Mouse (Mus musculus): ENCODE data around the gene Pram1. TPM values are rescaled to one million over a fixed set of nuclear protein-coding genes. Genes with fewer than 3 reads are reported as not detected.

Pram1 gene
- polyA plus RNA-seq, 1 experiment: 5.3 TPM

GRCm38 (mm10) chr17:33649781-33650475, 12.1 kb downstream of the Pram1 start:
- Histone ChIP-seq H3K27ac (ENCODE audit: insufficient read depth, low read depth, low read length) (no peak overlapping the region), H3K4me1 (ENCODE audit: control insufficient read depth, insufficient read depth, low read length) (no peaks in the 10 kb centered on the region), H3K4me3 (ENCODE audit: insufficient read depth, low read length) (no peak overlapping the region)
- TF ChIP-seq CTCF (IDR thresholded peaks at IDR 0.05; ENCODE audit: low read depth, low read length) (no peak), POLR2A (IDR thresholded peaks at IDR 0.05; ENCODE audit: borderline replicate concordance, low read depth, low read length) (no peak)

- H3K27ac ChIP-seq (ENCODE audit: insufficient read depth, low read depth, low read length): no peak overlapping the region
- no peak for TF ChIP-seq CTCF (IDR thresholded peaks at IDR 0.05; ENCODE audit: low read depth, low read length)
- TF ChIP-seq POLR2A (IDR thresholded peaks at IDR 0.05; ENCODE audit: borderline replicate concordance, low read depth, low read length): no peak
- no peak overlapping the region for H3K4me3 ChIP-seq (ENCODE audit: insufficient read depth, low read length)
- no peaks in the 10 kb centered on the region for H3K4me1 ChIP-seq (ENCODE audit: control insufficient read depth, insufficient read depth, low read length)
Observed at GRCm38 (mm10) chr17:33666813-33667212, 29.0 kb downstream of the Pram1 start.

GRCm38 (mm10) chr17:33669681-33670080, 31.8 kb downstream of the Pram1 start:
- Histone ChIP-seq H3K4me3 (ENCODE audit: insufficient read depth, low read length) (no peak overlapping the region), H3K4me1 (ENCODE audit: control insufficient read depth, insufficient read depth, low read length) (peaks cover 7% of the 10 kb centered on the region; the same call in 1 of the 2 replicates), H3K27ac (ENCODE audit: insufficient read depth, low read depth, low read length) (no peak overlapping the region)
- TF ChIP-seq POLR2A (IDR thresholded peaks at IDR 0.05; ENCODE audit: borderline replicate concordance, low read depth, low read length) (no peak), CTCF (IDR thresholded peaks at IDR 0.05; ENCODE audit: low read depth, low read length) (no peak)

- TF ChIP-seq CTCF (IDR thresholded peaks at IDR 0.05; ENCODE audit: low read depth, low read length) (no peak), POLR2A (IDR thresholded peaks at IDR 0.05; ENCODE audit: borderline replicate concordance, low read depth, low read length) (no peak)
Observed at GRCm38 (mm10) chr17:33673837-33674236, 36.0 kb downstream of the Pram1 start.

GRCm38 (mm10) chr17:33675452-33675851, 37.6 kb downstream of the Pram1 start:
- peaks cover 22% of the 10 kb centered on the region for H3K4me1 ChIP-seq (ENCODE audit: control insufficient read depth, insufficient read depth, low read length)
- TF ChIP-seq CTCF (IDR thresholded peaks at IDR 0.05; ENCODE audit: low read depth, low read length) (no peak), POLR2A (IDR thresholded peaks at IDR 0.05; ENCODE audit: borderline replicate concordance, low read depth, low read length) (no peak)
- H3K27ac ChIP-seq (ENCODE audit: insufficient read depth, low read depth, low read length): no peak overlapping the region
- no peak overlapping the region for H3K4me3 ChIP-seq (ENCODE audit: insufficient read depth, low read length)

More at GRCm38 (mm10) chr17:33673837-33674236, 36.0 kb downstream of the Pram1 start:
- H3K27ac ChIP-seq (ENCODE audit: insufficient read depth, low read depth, low read length): no peak overlapping the region
- peaks cover 12% of the 10 kb centered on the region for H3K4me1 ChIP-seq (ENCODE audit: control insufficient read depth, insufficient read depth, low read length)
- H3K4me3 ChIP-seq (ENCODE audit: insufficient read depth, low read length): no peak overlapping the region

- no peak for TF ChIP-seq CTCF (IDR thresholded peaks at IDR 0.05; ENCODE audit: low read depth, low read length)
- TF ChIP-seq POLR2A (IDR thresholded peaks at IDR 0.05; ENCODE audit: borderline replicate concordance, low read depth, low read length): no peak
- Histone ChIP-seq H3K4me3 (ENCODE audit: insufficient read depth, low read length) (no peak overlapping the region), H3K4me1 (ENCODE audit: control insufficient read depth, insufficient read depth, low read length) (peaks cover 22% of the 10 kb centered on the region), H3K27ac (ENCODE audit: insufficient read depth, low read depth, low read length) (no peak overlapping the region)
Observed at GRCm38 (mm10) chr17:33676086-33676485, 38.2 kb downstream of the Pram1 start.

- H3K27ac ChIP-seq (ENCODE audit: insufficient read depth, low read depth, low read length): no peak overlapping the region
- peaks cover 29% of the 10 kb centered on the region for H3K4me1 ChIP-seq (ENCODE audit: control insufficient read depth, insufficient read depth, low read length)
- TF ChIP-seq CTCF (IDR thresholded peaks at IDR 0.05; ENCODE audit: low read depth, low read length) (no peak), POLR2A (IDR thresholded peaks at IDR 0.05; ENCODE audit: borderline replicate concordance, low read depth, low read length) (no peak)
- no peak overlapping the region for H3K4me3 ChIP-seq (ENCODE audit: insufficient read depth, low read length)
Observed at GRCm38 (mm10) chr17:33678771-33679170, 40.9 kb downstream of the Pram1 start.

- TF ChIP-seq CTCF (IDR thresholded peaks at IDR 0.05; ENCODE audit: low read depth, low read length) (no peak), POLR2A (IDR thresholded peaks at IDR 0.05; ENCODE audit: borderline replicate concordance, low read depth, low read length) (no peak)
- Histone ChIP-seq H3K4me3 (ENCODE audit: insufficient read depth, low read length) (no peak overlapping the region), H3K27ac (ENCODE audit: insufficient read depth, low read depth, low read length) (no peak overlapping the region), H3K4me1 (ENCODE audit: control insufficient read depth, insufficient read depth, low read length) (peaks cover 27% of the 10 kb centered on the region)
Observed at GRCm38 (mm10) chr17:33681767-33682166, 43.9 kb downstream of the Pram1 start.

- H3K27ac ChIP-seq (ENCODE audit: insufficient read depth, low read depth, low read length): peak overlapping the region; percentile 74
- H3K4me1 ChIP-seq (ENCODE audit: control insufficient read depth, insufficient read depth, low read length): peaks cover 14% of the 10 kb centered on the region
- no peak for TF ChIP-seq CTCF (IDR thresholded peaks at IDR 0.05; ENCODE audit: low read depth, low read length)
- TF ChIP-seq POLR2A (IDR thresholded peaks at IDR 0.05; ENCODE audit: borderline replicate concordance, low read depth, low read length): no peak
- peak overlapping the region; percentile 81 for H3K4me3 ChIP-seq (ENCODE audit: insufficient read depth, low read length)
Observed at GRCm38 (mm10) chr17:33684671-33685231, 46.9 kb downstream of the Pram1 start.

- Histone ChIP-seq H3K4me1 (ENCODE audit: control insufficient read depth, insufficient read depth, low read length) (peaks cover 14% of the 10 kb centered on the region), H3K4me3 (ENCODE audit: insufficient read depth, low read length) (peak overlapping the region; percentile 81), H3K27ac (ENCODE audit: insufficient read depth, low read depth, low read length) (peak overlapping the region; percentile 74)
- TF ChIP-seq POLR2A (IDR thresholded peaks at IDR 0.05; ENCODE audit: borderline replicate concordance, low read depth, low read length) (no peak), CTCF (IDR thresholded peaks at IDR 0.05; ENCODE audit: low read depth, low read length) (no peak)
Observed at GRCm38 (mm10) chr17:33685249-33685653, 47.4 kb downstream of the Pram1 start.

Measured in bone marrow macrophage, adult 2 months (primary cell).